In the genomic region with DNA sequence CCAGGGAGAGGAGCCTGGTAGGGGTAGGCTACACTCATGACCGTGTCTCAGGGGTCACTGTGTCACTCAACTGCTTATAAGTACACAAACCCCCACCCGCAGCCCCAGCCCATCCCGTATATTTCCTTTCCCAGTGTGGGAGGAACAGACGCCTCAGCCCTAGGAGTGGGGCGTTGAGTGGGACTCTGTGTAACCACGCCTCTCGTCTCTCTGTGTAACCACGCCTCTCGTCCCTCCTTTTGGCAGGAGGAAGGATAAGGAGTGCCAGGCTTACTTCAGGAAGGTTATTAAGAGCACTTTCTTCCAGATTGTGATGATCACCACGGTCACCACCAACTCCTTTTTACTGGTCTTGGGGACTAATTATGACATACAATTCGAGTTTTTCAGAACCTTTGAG, we compare ENCODE assay signal across 20 mouse cellular contexts. TPM values are rescaled to one million over a fixed set of nuclear protein-coding genes. Genes with fewer than 3 reads are reported as not detected.
DNase-seq lines count a peak whose midpoint lies in the region; ATAC-seq and TF ChIP-seq lines count a peak whose summit lies in the region.
"Had no signal": no experiment of that assay in that cellular context is flagged by ENCODE, and none has a peak within 500 bp of the region (broad histone marks: within the 10 kb centered on the region; RNA-seq: fewer than 3 reads in every experiment).

No protein-coding gene starts in this region.

- H3K4me2 ChIP-seq in intestine, embryonic 15.5 days (replicated peaks), result no peak overlapping the region
- H3K4me2 ChIP-seq in intestine, embryonic 16.5 days (ENCODE audit: low read depth, low read length), result no peak overlapping the region
- H3K4me2 ChIP-seq in stomach, postnatal 0 days (replicated peaks; ENCODE audit: low read depth), result peak overlapping the region; percentile 8; the same call in 1 of the 2 replicates
- H3K4me2 ChIP-seq: heart, embryonic 13.5 days; hindbrain, embryonic 12.5 days; liver, embryonic 12.5 days; midbrain, embryonic 12.5 days had no signal

- ATAC-seq in intestine, embryonic 15.5 days, result 0 out of 2 replicates have a peak, but pooled peaks have one; percentile 23
- no peak; the same call in 1 of the 2 replicates for ATAC-seq in intestine, embryonic 16.5 days
- peak; percentile 74; the same call in 1 of the 2 replicates for ATAC-seq in stomach, postnatal 0 days (ENCODE audit: low FRiP score, low TSS enrichment)
- ATAC-seq: forebrain, embryonic 14.5 days; inflammation-experienced regulatory T-cells, adult 6 months; liver, embryonic 12.5 days had no signal

- no peak for TF ChIP-seq EP300 in stomach, postnatal 0 days (optimal IDR thresholded peaks at IDR 0.05)

- H3K4me3 ChIP-seq in intestine, embryonic 15.5 days (replicated peaks), result no peak overlapping the region
- H3K4me3 ChIP-seq in intestine, embryonic 16.5 days (ENCODE audit: low read length), result no peak overlapping the region
- H3K4me3 ChIP-seq in stomach, postnatal 0 days (ENCODE audit: low read depth, low read length), result no peak overlapping the region
- H3K4me3 ChIP-seq: erythroblast, embryonic 14.5 days; heart, embryonic 13.5 days; hindbrain, embryonic 12.5 days; liver, embryonic 12.5 days; midbrain, embryonic 12.5 days had no signal

- no peak overlapping the region for H3K9ac ChIP-seq in intestine, embryonic 15.5 days
- H3K9ac ChIP-seq in intestine, embryonic 16.5 days (ENCODE audit: low read depth, low read length), result no peak overlapping the region
- no peak overlapping the region for H3K9ac ChIP-seq in stomach, postnatal 0 days (ENCODE audit: low read length)
- H3K9ac ChIP-seq: heart, embryonic 13.5 days; hindbrain, embryonic 12.5 days; liver, embryonic 12.5 days; midbrain, embryonic 12.5 days had no signal

- WGBS in intestine, embryonic 15.5 days, result 53% methylated on average over 11 of the region's 11 CpGs
- WGBS in intestine, embryonic 16.5 days, result 48% methylated on average over 11 of the region's 11 CpGs
- 32% methylated on average over 11 of the region's 11 CpGs for WGBS in stomach, postnatal 0 days

- TF ChIP-seq CTCF in stomach, postnatal 0 days (IDR thresholded peaks at IDR 0.05; ENCODE audit: low read depth), result no peak

- no peak overlapping the region for H3K27ac ChIP-seq in intestine, embryonic 15.5 days
- no peak overlapping the region for H3K27ac ChIP-seq in intestine, embryonic 16.5 days (ENCODE audit: low read length)
- no peak overlapping the region for H3K27ac ChIP-seq in stomach, postnatal 0 days (replicated peaks)
- H3K27ac ChIP-seq: heart, embryonic 13.5 days; hindbrain, embryonic 12.5 days; liver, embryonic 12.5 days; midbrain, embryonic 12.5 days had no signal

- no peaks in the 10 kb centered on the region for H3K4me1 ChIP-seq in intestine, embryonic 15.5 days (replicated peaks)
- H3K4me1 ChIP-seq in intestine, embryonic 16.5 days (ENCODE audit: control insufficient read depth, insufficient read depth, low read length), result no peaks in the 10 kb centered on the region
- no peaks in the 10 kb centered on the region for H3K4me1 ChIP-seq in stomach, postnatal 0 days (replicated peaks; ENCODE audit: control insufficient read depth, insufficient read depth)
- H3K4me1 ChIP-seq: heart, embryonic 13.5 days; hindbrain, embryonic 12.5 days; liver, embryonic 12.5 days; midbrain, embryonic 12.5 days had no signal

- H3K36me3 ChIP-seq in intestine, embryonic 15.5 days, result no peaks in the 10 kb centered on the region
- no peaks in the 10 kb centered on the region for H3K36me3 ChIP-seq in intestine, embryonic 16.5 days (ENCODE audit: control insufficient read depth, insufficient read depth, low read length)
- no peaks in the 10 kb centered on the region for H3K36me3 ChIP-seq in stomach, postnatal 0 days (ENCODE audit: control insufficient read depth, insufficient read depth, low read length)
- H3K36me3 ChIP-seq: heart, embryonic 13.5 days; hindbrain, embryonic 12.5 days; liver, embryonic 12.5 days; midbrain, embryonic 12.5 days had no signal

- DNase-seq in urinary bladder, postnatal 25 days (ENCODE audit: low spot score), result peak; percentile 10
- DNase-seq in urinary bladder, adult 2 months (ENCODE audit: low spot score), result no peak
- peak; percentile 39 for DNase-seq in lung, postnatal 14 days
- DNase-seq in stomach, postnatal 0 days (ENCODE audit: low spot score), result peak; percentile 71
- no peak for DNase-seq in cerebellum, postnatal 25 days
- DNase-seq in frontal cortex, postnatal 36 days (ENCODE audit: low spot score in 2 of 2), result no peak
- DNase-seq: cerebellum, adult 18-20 months; thymus, postnatal 14 days had no signal

- H3K9me3 ChIP-seq in intestine, embryonic 15.5 days, result no peaks in the 10 kb centered on the region
- H3K9me3 ChIP-seq in intestine, embryonic 16.5 days (ENCODE audit: control insufficient read depth, low read length), result no peaks in the 10 kb centered on the region
- no peaks in the 10 kb centered on the region for H3K9me3 ChIP-seq in stomach, postnatal 0 days (ENCODE audit: control insufficient read depth, low read length)
- H3K9me3 ChIP-seq: hindbrain, embryonic 12.5 days; liver, embryonic 12.5 days; midbrain, embryonic 12.5 days had no signal

- H3K27me3 ChIP-seq in intestine, embryonic 15.5 days (replicated peaks), result no peaks in the 10 kb centered on the region
- no peaks in the 10 kb centered on the region for H3K27me3 ChIP-seq in intestine, embryonic 16.5 days (replicated peaks; ENCODE audit: control insufficient read depth, insufficient read depth, low read length)
- H3K27me3 ChIP-seq in stomach, postnatal 0 days (ENCODE audit: control insufficient read depth, insufficient read depth, low read length), result no peaks in the 10 kb centered on the region
- H3K27me3 ChIP-seq: heart, embryonic 13.5 days; hindbrain, embryonic 12.5 days; liver, embryonic 12.5 days; midbrain, embryonic 12.5 days had no signal

RNA-seq across cellular contexts. Expression of a gene that starts 1.8 kb away (rescaled TPM):
- not detected in 2 replicates for polyA plus RNA-seq in intestine, embryonic 15.5 days (2015; fragmentation: Nextera tagmentation; extraction: Ambion mirVana)
- polyA plus RNA-seq in intestine, embryonic 16.5 days (2015; fragmentation: Nextera tagmentation; extraction: Ambion mirVana), result 0.13 TPM in 1 of 2 replicates, not detected in the other
- 0.22 and 0.32 TPM in 2 replicates for polyA plus RNA-seq in urinary bladder, adult 2 months (2012; rRNA removed)
- polyA plus RNA-seq in stomach, postnatal 0 days (2015; fragmentation: Nextera tagmentation; extraction: Ambion mirVana), result 0.07 and 0.13 TPM in 2 replicates
- polyA plus RNA-seq: embryonic facial prominence, embryonic 11.5 days; erythroblast, embryonic 14.5 days; forebrain, embryonic 14.5 days; hindbrain, embryonic 12.5 days; inflammation-experienced regulatory T-cells, adult 6 months; liver, embryonic 12.5 days; neural tube, embryonic 14.5 days had no signal

RNA-seq across cellular contexts. Expression of a gene that starts 49.9 kb away (rescaled TPM):
- polyA plus RNA-seq in intestine, embryonic 15.5 days (2015; fragmentation: Nextera tagmentation; extraction: Ambion mirVana), result 15.2 and 18.4 TPM in 2 replicates
- 9.0 and 9.1 TPM in 2 replicates for polyA plus RNA-seq in intestine, embryonic 16.5 days (2015; fragmentation: Nextera tagmentation; extraction: Ambion mirVana)
- 64.7 and 83.9 TPM in 2 replicates for polyA plus RNA-seq in urinary bladder, adult 2 months (2012; rRNA removed)
- polyA plus RNA-seq in stomach, postnatal 0 days (2015; fragmentation: Nextera tagmentation; extraction: Ambion mirVana), result 193 and 214 TPM in 2 replicates
- polyA plus RNA-seq: forebrain, embryonic 14.5 days; gonadal fat pad, adult 2 months; inflammation-experienced regulatory T-cells, adult 6 months; neural tube, embryonic 14.5 days had no signal

RNA-seq across cellular contexts. Expression of a gene that starts 59.0 kb away (rescaled TPM):
- 68.6 and 71.8 TPM in 2 replicates for polyA plus RNA-seq in intestine, embryonic 15.5 days (2015; fragmentation: Nextera tagmentation; extraction: Ambion mirVana)
- 71.9 and 72.3 TPM in 2 replicates for polyA plus RNA-seq in intestine, embryonic 16.5 days (2015; fragmentation: Nextera tagmentation; extraction: Ambion mirVana)
- 66.6 and 70.3 TPM in 2 replicates for polyA plus RNA-seq in urinary bladder, adult 2 months (2012; rRNA removed)
- 71.2 and 73.9 TPM in 2 replicates for polyA plus RNA-seq in stomach, postnatal 0 days (2015; fragmentation: Nextera tagmentation; extraction: Ambion mirVana)

Comparison
In these comparisons a context has a peak if more than half of its experiments do, and no peak if none do; other contexts are left out.
1. DNase-seq: peak in urinary bladder, postnatal 25 days (single experiment), lung, postnatal 14 days (single experiment) and stomach, postnatal 0 days (single experiment); none in urinary bladder, adult 2 months (single experiment), cerebellum, postnatal 25 days (0 of 2) and frontal cortex, postnatal 36 days (0 of 2).